Mouse (Mus musculus) midbrain, embryonic 14.5 days (tissue): Measurements from ENCODE around the gene Fbln1. TPM values are rescaled to one million over a fixed set of nuclear protein-coding genes. Genes with fewer than 3 reads are reported as not detected.
"Not testable (repeated sequence)": the region's sequence is repeated elsewhere in the genome, so short reads cannot be mapped to it uniquely, and the experiment has no call there.

Experiments used
- ATAC-seq: fragments of 200-750 bp; cut with Nextera tagmentation; 2 replicates; pipeline ENCODE4 v1.8.0; 2017; ENCODE audit warnings: moderate number of reproducible peaks, moderate library complexity; ENCODE audit not compliant: low FRiP score, low TSS enrichment
- DNase-seq: peaks from one replicate; pipeline ENCODE4 v3.0.0-alpha.2; 2015
- H3K27ac ChIP-seq: fragments of 300-500 bp; sonication (generic); replicated peaks from 2 replicates; pipeline ENCODE4 v1.5.1; 2014; ENCODE audit warnings: mild to moderate bottlenecking, low read depth, low read length, moderate library complexity
- H3K27me3 ChIP-seq: fragments of 300-500 bp; sonication (generic); 2 replicates; pipeline ENCODE4 v1.6.1; 2014; ENCODE audit warnings: low read length, control low read depth, mixed read lengths; ENCODE audit not compliant: control insufficient read depth, insufficient read depth
- H3K36me3 ChIP-seq: fragments of 300-500 bp; sonication (generic); 2 replicates; pipeline ENCODE4 v1.6.1; 2014; ENCODE audit warnings: low read length, control low read depth; ENCODE audit not compliant: control insufficient read depth, insufficient read depth
- H3K4me1 ChIP-seq: fragments of 300-500 bp; sonication (generic); 2 replicates; pipeline ENCODE4 v1.6.1; 2014; ENCODE audit warnings: mild to moderate bottlenecking, antibody characterized with exemption, low read length, control low read depth; ENCODE audit not compliant: control insufficient read depth, insufficient read depth
- H3K4me2 ChIP-seq: fragments of 300-500 bp; sonication (generic); 2 replicates; pipeline ENCODE4 v1.6.1; 2014; ENCODE audit warnings: mild to moderate bottlenecking, low read length, moderate library complexity
- H3K4me3 ChIP-seq: fragments of 300-500 bp; sonication (generic); replicated peaks from 2 replicates; pipeline ENCODE4 v1.5.1; 2014; ENCODE audit warnings: low read depth, low read length
- H3K9ac ChIP-seq: fragments of 300-500 bp; sonication (generic); replicated peaks from 2 replicates; pipeline ENCODE4 v1.6.1; 2014; ENCODE audit warnings: mild to moderate bottlenecking, low read length, moderate library complexity
- H3K9me3 ChIP-seq: fragments of 300-500 bp; sonication (generic); 2 replicates; pipeline ENCODE4 v1.6.1; 2016; ENCODE audit warnings: low read length, control low read depth, mixed read lengths; ENCODE audit not compliant: control insufficient read depth
- WGBS: fragments of 180-500 bp; shearing (Covaris S2); extraction: QIAGEN DNeasy Blood & Tissue Kit; methylation state at CpG from one replicate; pipeline ENCODE4 v1.1.7; 2014; 5-methylcytosine and 5-hydroxymethylcytosine counted together
- polyA plus RNA-seq: library from polyadenylated mRNA; unstranded; fragments of >200 nt; fragmentation: Nextera tagmentation; extraction: Ambion mirVana; gene quantifications from 2 replicates; pipeline ENCODE4 v1.2.1, GENCODE M21; 2014

Gene Fbln1
- polyA plus RNA-seq, 1 experiment from 2014 or later, result 37.0 TPM

- H3K27me3 ChIP-seq, result no peaks in the 10 kb centered on the region
- no peaks in the 10 kb centered on the region for H3K36me3 ChIP-seq
- DNase-seq, result no peak
- H3K9me3 ChIP-seq, result no peaks in the 10 kb centered on the region
- H3K4me1 ChIP-seq, result no peaks in the 10 kb centered on the region
- no peak overlapping the region for H3K4me3 ChIP-seq
- no peak overlapping the region for H3K4me2 ChIP-seq
- ATAC-seq, result no peak
- H3K9ac ChIP-seq, result no peak overlapping the region
- H3K27ac ChIP-seq, result no peak overlapping the region
- WGBS, result 89% methylated on average over 4 of the region's 4 CpGs
Observed at GRCm38 (mm10) chr15:85323214-85323613, 117.5 kb downstream of the Fbln1 start.

GRCm38 (mm10) chr15:85324426-85324825 is 118.7 kb downstream of the Fbln1 start:
- Histone ChIP-seq H3K4me2 (no peak overlapping the region), H3K4me3 (no peak overlapping the region), H3K36me3 (no peaks in the 10 kb centered on the region), H3K27ac (no peak overlapping the region), H3K9ac (no peak overlapping the region), H3K9me3 (no peaks in the 10 kb centered on the region), H3K4me1 (no peaks in the 10 kb centered on the region), H3K27me3 (no peaks in the 10 kb centered on the region)
- DNase-seq (no peak), ATAC-seq (no peak)
- whole genome bisulfite sequencing, result 100% methylated on average over 1 of the region's 1 CpGs

GRCm38 (mm10) chr15:85327808-85328207 is 122.1 kb downstream of the Fbln1 start:
- no peaks in the 10 kb centered on the region for H3K9me3 ChIP-seq
- H3K4me2 ChIP-seq, result no peak overlapping the region
- no peaks in the 10 kb centered on the region for H3K4me1 ChIP-seq
- no peaks in the 10 kb centered on the region for H3K36me3 ChIP-seq
- 78% methylated on average over 11 of the region's 11 CpGs for WGBS
- ATAC-seq (no peak), DNase-seq (no peak)
- H3K27me3 ChIP-seq, result no peaks in the 10 kb centered on the region
- no peak overlapping the region for H3K27ac ChIP-seq
- H3K9ac ChIP-seq, result no peak overlapping the region
- no peak overlapping the region for H3K4me3 ChIP-seq

GRCm38 (mm10) chr15:85328455-85328854 is 122.7 kb downstream of the Fbln1 start:
- not testable (repeated sequence) for H3K9me3 ChIP-seq, ATAC-seq, H3K9ac ChIP-seq, H3K27me3 ChIP-seq, H3K4me2 ChIP-seq, H3K4me3 ChIP-seq, H3K36me3 ChIP-seq, DNase-seq, H3K27ac ChIP-seq, H3K4me1 ChIP-seq
- WGBS, result 79% methylated on average over 2 of the region's 2 CpGs

- H3K4me3 ChIP-seq, result no peak overlapping the region
- no peak for ATAC-seq
Observed at GRCm38 (mm10) chr15:85329096-85329495, 123.3 kb downstream of the Fbln1 start.

GRCm38 (mm10) chr15:85330024-85330423 is 124.3 kb downstream of the Fbln1 start:
- no peaks in the 10 kb centered on the region for H3K36me3 ChIP-seq

More at GRCm38 (mm10) chr15:85329096-85329495, 123.3 kb downstream of the Fbln1 start:
- H3K36me3 ChIP-seq, result no peaks in the 10 kb centered on the region
- no peaks in the 10 kb centered on the region for H3K4me1 ChIP-seq
- H3K4me2 ChIP-seq, result no peak overlapping the region
- no peaks in the 10 kb centered on the region for H3K27me3 ChIP-seq
- 92% methylated on average over 5 of the region's 5 CpGs for WGBS
- no peaks in the 10 kb centered on the region for H3K9me3 ChIP-seq
- DNase-seq, result no peak
- no peak overlapping the region for H3K27ac ChIP-seq
- no peak overlapping the region for H3K9ac ChIP-seq

GRCm38 (mm10) chr15:85333511-85333910 is 127.8 kb downstream of the Fbln1 start:
- not testable (repeated sequence) for ATAC-seq, H3K27ac ChIP-seq

More at GRCm38 (mm10) chr15:85330024-85330423, 124.3 kb downstream of the Fbln1 start:
- no peaks in the 10 kb centered on the region for H3K27me3 ChIP-seq
- H3K27ac ChIP-seq, result no peak overlapping the region
- H3K4me2 ChIP-seq, result no peak overlapping the region
- H3K9me3 ChIP-seq, result no peaks in the 10 kb centered on the region
- no peak for DNase-seq
- H3K9ac ChIP-seq, result no peak overlapping the region
- H3K4me3 ChIP-seq, result no peak overlapping the region
- no peak for ATAC-seq
- WGBS, result 93% methylated on average over 6 of the region's 6 CpGs
- H3K4me1 ChIP-seq, result no peaks in the 10 kb centered on the region

GRCm38 (mm10) chr15:85334234-85334633 is 128.5 kb downstream of the Fbln1 start:
- DNase-seq, result no peak
- Histone ChIP-seq H3K36me3 (no peaks in the 10 kb centered on the region), H3K9ac (no peak overlapping the region), H3K4me3 (no peak overlapping the region), H3K4me2 (no peak overlapping the region), H3K4me1 (peaks cover 28% of the 10 kb centered on the region), H3K27me3 (no peaks in the 10 kb centered on the region), H3K9me3 (no peaks in the 10 kb centered on the region), H3K27ac (no peak overlapping the region)
- WGBS, result 84% methylated on average over 3 of the region's 3 CpGs
- no peak for ATAC-seq

More at GRCm38 (mm10) chr15:85333511-85333910, 127.8 kb downstream of the Fbln1 start:
- peaks cover 21% of the 10 kb centered on the region for H3K4me1 ChIP-seq
- H3K9ac ChIP-seq, H3K36me3 ChIP-seq, H3K27me3 ChIP-seq, DNase-seq, H3K9me3 ChIP-seq, H3K4me2 ChIP-seq, H3K4me3 ChIP-seq: not testable (repeated sequence)
- 91% methylated on average over 6 of the region's 6 CpGs for WGBS

GRCm38 (mm10) chr15:85335671-85336300 is 130.0 kb downstream of the Fbln1 start, which contains the start of gene Atxn10:
Atxn10 (plus strand) TSS chr15:85336245.
- DNase-seq (peak; percentile 95), ATAC-seq (peak; percentile 90)
- Histone ChIP-seq H3K4me3 (peak within 1 kb of the TSS; percentile 94), H3K27me3 (no peaks in the 10 kb centered on the region), H3K9ac (peak within 1 kb of the TSS; percentile 97), H3K27ac (peak within 1 kb of the TSS; percentile 98), H3K4me1 (peaks cover 29% of the 10 kb centered on the region), H3K4me2 (peak within 1 kb of the TSS; percentile 80), H3K36me3 (no peaks in the 10 kb centered on the region), H3K9me3 (no peaks in the 10 kb centered on the region)
- 9% methylated on average over 18 of the region's 19 CpGs for WGBS
